Mouse (Mus musculus) intestine, embryonic 14.5 days (tissue): ENCODE results near the gene Zfp646. TPM values are rescaled to one million over a fixed set of nuclear protein-coding genes. Genes with fewer than 3 reads are reported as not detected.

Source experiments
- ATAC-seq: fragments of 200-750 bp; cut with Nextera tagmentation; replicated peaks from 2 replicates; pipeline ENCODE4 v1.8.0; 2017; ENCODE audit warnings: low read depth, moderate number of reproducible peaks, moderate TSS enrichment, moderate library complexity; ENCODE audit not compliant: low FRiP score, low TSS enrichment
- DNase-seq: peaks from one replicate; pipeline ENCODE4 v3.0.0-alpha.2; 2018; ENCODE audit warnings: low spot score
- H3K27ac ChIP-seq: fragments of 300-500 bp; sonication (generic); 2 replicates; pipeline ENCODE4 v1.5.1; 2014; ENCODE audit warnings: low read depth, mild to moderate bottlenecking, control low read depth
- H3K27me3 ChIP-seq: fragments of 300-500 bp; sonication (generic); replicated peaks from 2 replicates; pipeline ENCODE4 v1.6.1; 2014; ENCODE audit warnings: low read length, control low read depth; ENCODE audit not compliant: control insufficient read depth, insufficient read depth
- H3K36me3 ChIP-seq: fragments of 300-500 bp; sonication (generic); 2 replicates; pipeline ENCODE4 v1.6.1; 2014; ENCODE audit warnings: low read length, control low read depth; ENCODE audit not compliant: control insufficient read depth, insufficient read depth
- H3K4me1 ChIP-seq: fragments of 300-500 bp; sonication (generic); replicated peaks from 2 replicates; pipeline ENCODE4 v1.6.1; 2014; ENCODE audit warnings: low read length, control low read depth, mixed read lengths; ENCODE audit not compliant: control insufficient read depth, insufficient read depth
- H3K4me2 ChIP-seq: fragments of 300-500 bp; sonication (generic); 2 replicates; pipeline ENCODE4 v1.6.1; 2014; ENCODE audit warnings: low read length
- H3K4me3 ChIP-seq: fragments of 300-500 bp; sonication (generic); 2 replicates; pipeline ENCODE4 v1.5.1; 2014; ENCODE audit warnings: low read depth, low read length, control low read depth, mixed read lengths
- H3K9ac ChIP-seq: fragments of 300-500 bp; sonication (generic); 2 replicates; pipeline ENCODE4 v1.6.1; 2014; ENCODE audit warnings: mild to moderate bottlenecking, low read length
- H3K9me3 ChIP-seq: fragments of 300-500 bp; sonication (generic); 2 replicates; pipeline ENCODE4 v1.6.1; 2016; ENCODE audit warnings: low read length, control low read depth; ENCODE audit not compliant: control insufficient read depth
- WGBS: fragments of 180-500 bp; shearing (Covaris S2); extraction: QIAGEN DNeasy Blood & Tissue Kit; methylation state at CpG from one replicate; pipeline ENCODE4 v1.1.7; 2014; 5-methylcytosine and 5-hydroxymethylcytosine counted together
- polyA plus RNA-seq: library from polyadenylated mRNA; unstranded; fragments of >200 nt; fragmentation: Nextera tagmentation; extraction: Ambion mirVana; gene quantifications from 2 replicates; pipeline ENCODE4 v1.2.1, GENCODE M21; 2014

Gene Zfp646
- polyA plus RNA-seq, 1 experiment from 2014 or later: 15.0 TPM

DNA sequence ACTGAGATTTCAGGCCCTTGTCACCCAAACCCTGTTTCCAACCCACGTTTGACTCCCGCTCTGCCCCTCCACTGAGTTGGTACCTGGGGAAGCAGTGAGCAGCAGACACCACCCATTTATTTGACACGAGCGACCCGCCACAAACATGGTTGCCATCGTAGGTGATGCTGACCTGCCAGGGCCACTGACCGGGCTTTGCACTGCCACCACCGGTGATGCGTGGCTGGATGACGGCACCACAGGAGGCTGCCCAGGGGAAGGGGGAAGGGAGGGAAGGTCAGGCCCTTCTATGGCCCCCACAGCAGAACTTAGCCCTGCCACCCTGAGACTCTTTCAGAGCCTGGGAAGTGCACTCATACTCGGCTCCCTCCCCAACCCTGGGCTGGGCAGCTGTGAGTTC is 51.7 kb downstream of the Zfp646 start:
- peaks cover 9% of the 10 kb centered on the region; the same call in 1 of the 2 replicates for H3K4me1 ChIP-seq
- no peak for DNase-seq
- H3K27me3 ChIP-seq: peaks cover 6% of the 10 kb centered on the region; the same call in 1 of the 2 replicates
- H3K27ac ChIP-seq: no peak overlapping the region
- 90% methylated on average over 11 of the region's 11 CpGs for WGBS
- no peak overlapping the region for H3K4me3 ChIP-seq
- no peak for ATAC-seq
- peak overlapping the region; percentile 40; the same call in 1 of the 2 replicates for H3K4me2 ChIP-seq
- no peaks in the 10 kb centered on the region for H3K9me3 ChIP-seq
- H3K36me3 ChIP-seq: peaks cover 38% of the 10 kb centered on the region
- H3K9ac ChIP-seq: no peak overlapping the region

- no peak for DNase-seq
- peak overlapping the region; percentile 40 for H3K4me2 ChIP-seq
- no peaks in the 10 kb centered on the region for H3K9me3 ChIP-seq
- peaks cover 32% of the 10 kb centered on the region for H3K36me3 ChIP-seq
- WGBS: 48% methylated on average over 5 of the region's 5 CpGs
- peak overlapping the region; percentile 37 for H3K4me3 ChIP-seq
- no peak overlapping the region for H3K27ac ChIP-seq
- peaks cover 9% of the 10 kb centered on the region for H3K4me1 ChIP-seq
- H3K9ac ChIP-seq: peak overlapping the region; percentile 43; the same call in 1 of the 2 replicates
- no peak for ATAC-seq
- H3K27me3 ChIP-seq: peaks cover 6% of the 10 kb centered on the region; the same call in 1 of the 2 replicates
Observed at GRCm38 (mm10) chr7:127928596-127928995, 52.6 kb downstream of the Zfp646 start.

DNA sequence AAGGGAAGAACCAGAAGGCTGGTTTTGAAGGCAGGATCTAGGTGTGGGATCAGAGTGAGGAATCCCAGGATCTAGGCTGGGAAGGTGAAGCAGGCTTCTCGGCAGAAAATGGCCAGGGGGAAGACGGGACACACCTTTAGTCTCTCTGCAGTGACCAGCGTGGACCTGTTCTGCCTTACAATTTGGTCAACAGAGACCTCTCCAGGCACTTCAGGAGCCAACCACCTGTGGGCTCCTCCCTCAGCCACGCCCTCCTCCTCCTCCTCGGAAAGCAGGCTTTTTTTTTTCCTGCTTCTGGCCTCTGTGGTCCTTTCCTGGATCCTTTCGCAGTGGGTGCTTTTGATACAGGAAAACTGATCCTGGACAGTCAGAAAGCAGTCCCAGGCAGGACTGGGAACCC is 53.9 kb downstream of the Zfp646 start, which contains the start of gene Prss8:
Gene Prss8 (minus strand): TSS at position 182 of the 400 bp plus-strand sequence.
- no peaks in the 10 kb centered on the region for H3K9me3 ChIP-seq
- H3K27me3 ChIP-seq: peaks cover 6% of the 10 kb centered on the region; the same call in 1 of the 2 replicates
- peak within 1 kb of the TSS; percentile 40 for H3K4me2 ChIP-seq
- peaks cover 20% of the 10 kb centered on the region for H3K36me3 ChIP-seq
- peaks cover 9% of the 10 kb centered on the region for H3K4me1 ChIP-seq
- 10% methylated on average over 6 of the region's 6 CpGs for WGBS
- peak within 1 kb of the TSS; percentile 43 for H3K9ac ChIP-seq
- H3K27ac ChIP-seq: peak within 1 kb of the TSS; percentile 20; the same call in 1 of the 2 replicates
- peak within 1 kb of the TSS; percentile 37 for H3K4me3 ChIP-seq
- peak; percentile 61 for DNase-seq
- ATAC-seq: 0 out of 2 replicates have a peak, but pooled peaks have one; percentile 29

DNA sequence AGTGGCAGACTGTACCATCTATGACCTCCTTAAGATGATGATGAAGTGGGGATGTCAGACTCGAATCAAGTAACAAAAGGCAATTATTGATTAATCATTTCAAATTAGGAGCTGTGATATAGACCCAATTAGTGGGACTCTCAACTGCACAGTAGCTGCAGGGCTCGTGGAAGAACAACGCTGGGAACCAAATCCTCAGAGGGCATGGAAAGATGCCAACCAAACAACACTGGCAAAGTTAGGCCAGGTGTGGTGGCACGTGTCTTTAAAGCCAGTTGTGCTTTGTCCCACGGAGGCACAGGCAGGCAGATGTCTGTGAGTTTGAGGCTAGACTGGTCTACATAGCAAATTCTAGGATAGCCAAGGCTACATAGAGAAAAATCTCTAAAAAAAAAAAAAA is 54.6 kb downstream of the Zfp646 start:
- H3K9ac ChIP-seq: no peak overlapping the region
- no peaks in the 10 kb centered on the region for H3K9me3 ChIP-seq
- peaks cover 6% of the 10 kb centered on the region; the same call in 1 of the 2 replicates for H3K27me3 ChIP-seq
- no peak overlapping the region for H3K27ac ChIP-seq
- ATAC-seq (no peak), DNase-seq (no peak)
- no peak overlapping the region for H3K4me3 ChIP-seq
- 85% methylated on average over 5 of the region's 5 CpGs for WGBS
- peaks cover 9% of the 10 kb centered on the region for H3K4me1 ChIP-seq
- H3K36me3 ChIP-seq: peaks cover 14% of the 10 kb centered on the region
- no peak overlapping the region for H3K4me2 ChIP-seq

GRCm38 (mm10) chr7:127931351-127932135 is 55.5 kb downstream of the Zfp646 start:
- 26% methylated on average over 13 of the region's 13 CpGs for WGBS
- peaks cover 6% of the 10 kb centered on the region; the same call in 1 of the 2 replicates for H3K27me3 ChIP-seq
- H3K4me3 ChIP-seq: no peak overlapping the region
- peaks cover 5% of the 10 kb centered on the region; the same call in 1 of the 2 replicates for H3K36me3 ChIP-seq
- no peak for ATAC-seq
- 0 out of 2 replicates have a peak overlapping the region, but pooled peaks have one; percentile 17 for H3K9ac ChIP-seq
- H3K9me3 ChIP-seq: no peaks in the 10 kb centered on the region
- peak overlapping the region; percentile 34 for H3K4me2 ChIP-seq
- H3K27ac ChIP-seq: peak overlapping the region; percentile 39
- peak; percentile 67 for DNase-seq
- H3K4me1 ChIP-seq: peaks cover 9% of the 10 kb centered on the region

DNA sequence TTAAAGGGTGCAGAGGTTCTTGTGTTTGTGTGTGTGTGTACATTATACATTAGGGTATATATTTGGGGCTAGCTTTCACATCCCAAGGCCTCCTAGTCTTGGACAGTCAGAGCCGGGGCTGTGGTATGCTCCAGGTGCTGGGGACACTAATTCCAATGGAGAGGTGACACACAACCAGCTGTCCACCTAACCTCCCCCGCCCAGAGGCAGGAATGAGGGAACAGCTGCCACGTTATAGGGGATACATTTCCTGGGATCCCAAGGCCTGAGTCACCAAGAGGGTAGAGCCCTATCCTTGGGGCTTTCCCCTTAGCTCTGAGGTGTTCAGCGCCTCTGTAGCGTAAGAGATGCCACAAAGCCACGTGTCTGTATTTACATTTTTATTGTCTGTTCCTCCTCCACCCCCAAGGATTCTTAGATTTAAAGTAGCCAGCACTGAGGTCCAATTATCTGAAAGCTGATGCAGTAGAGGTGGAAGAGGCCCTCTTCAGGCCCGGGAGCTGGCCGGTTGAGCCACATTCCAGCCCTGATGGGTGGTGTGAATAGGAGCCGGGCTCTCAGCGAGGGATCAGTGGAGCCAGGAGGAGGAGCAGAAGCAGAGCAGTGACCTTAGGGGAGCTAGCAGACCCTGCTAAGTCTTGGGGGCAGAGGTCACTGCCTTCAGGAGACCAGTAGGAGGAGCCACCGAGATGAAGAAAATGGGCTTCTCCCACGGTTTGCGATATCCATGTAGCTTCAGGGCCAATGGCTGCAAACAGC is 56.4 kb downstream of the Zfp646 start:
- H3K36me3 ChIP-seq: no peaks in the 10 kb centered on the region; the same call in 1 of the 2 replicates
- no peaks in the 10 kb centered on the region for H3K9me3 ChIP-seq
- peaks cover 6% of the 10 kb centered on the region; the same call in 1 of the 2 replicates for H3K27me3 ChIP-seq
- 17% methylated on average over 13 of the region's 13 CpGs for WGBS
- H3K4me3 ChIP-seq: no peak overlapping the region
- no peak overlapping the region for H3K4me2 ChIP-seq
- peaks cover 9% of the 10 kb centered on the region for H3K4me1 ChIP-seq
- ATAC-seq: no peak
- H3K27ac ChIP-seq: peak overlapping the region; percentile 39
- H3K9ac ChIP-seq: no peak overlapping the region; the same call in 1 of the 2 replicates
- peak; percentile 67 for DNase-seq

- Histone ChIP-seq H3K27me3 (peaks cover 6% of the 10 kb centered on the region; the same call in 1 of the 2 replicates), H3K36me3 (no peaks in the 10 kb centered on the region), H3K4me1 (peaks cover 9% of the 10 kb centered on the region), H3K4me2 (no peak overlapping the region), H3K9me3 (no peaks in the 10 kb centered on the region), H3K4me3 (no peak overlapping the region), H3K9ac (no peak overlapping the region), H3K27ac (no peak overlapping the region)
- DNase-seq (no peak), ATAC-seq (no peak)
- 87% methylated on average over 5 of the region's 5 CpGs for WGBS
Observed at GRCm38 (mm10) chr7:127934075-127934474, 58.1 kb downstream of the Zfp646 start.

DNA sequence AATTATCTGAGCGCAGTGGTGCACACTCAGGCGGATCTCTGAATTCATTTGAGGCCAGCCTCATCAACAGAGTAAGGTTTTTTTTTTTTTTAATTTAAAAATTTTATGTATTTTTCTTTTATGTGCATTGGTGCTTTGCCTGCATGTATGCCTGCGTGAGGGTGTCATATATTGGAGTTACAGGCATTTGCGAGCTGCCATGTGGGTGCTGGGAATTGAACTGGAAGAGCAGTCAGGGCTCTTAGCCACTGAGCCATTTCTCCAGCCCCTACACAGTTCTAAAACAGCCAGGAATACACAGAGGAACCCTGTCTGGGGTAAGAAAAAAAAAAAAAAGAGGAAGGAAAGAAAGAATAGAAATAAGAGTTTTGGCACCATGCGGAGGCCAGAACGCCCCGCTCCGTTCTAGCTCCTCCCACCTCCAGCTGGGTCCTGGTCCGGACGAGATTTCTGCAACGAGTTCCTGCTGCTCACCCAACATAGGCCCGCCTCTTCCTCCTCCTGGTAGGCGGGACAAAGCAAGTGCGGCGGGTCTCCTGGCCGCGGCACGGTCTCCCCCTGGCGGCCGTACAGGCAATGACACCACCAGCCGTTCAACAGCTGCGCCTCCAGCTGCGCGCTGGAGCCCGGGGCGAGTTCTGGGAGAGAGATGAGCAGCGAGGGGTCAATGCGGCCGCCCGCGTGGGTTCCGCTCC is 59.2 kb downstream of the Zfp646 start:
- peak; percentile 97 for DNase-seq
- Histone ChIP-seq H3K27ac (peak overlapping the region; percentile 62), H3K4me3 (peak overlapping the region; percentile 69), H3K9ac (peak overlapping the region; percentile 76), H3K4me2 (peak overlapping the region; percentile 97), H3K27me3 (peaks cover 3% of the 10 kb centered on the region; the same call in 1 of the 2 replicates), H3K36me3 (no peaks in the 10 kb centered on the region), H3K4me1 (peaks cover 9% of the 10 kb centered on the region), H3K9me3 (no peaks in the 10 kb centered on the region)
- ATAC-seq: peak; percentile 90
- WGBS: 7% methylated on average over 31 of the region's 32 CpGs
